Mouse (Mus musculus) CH12F3 (cell line): ENCODE measurements at regions not wholly inside any gene's neighbourhood (a gene's known extent, or its start where the extent isn't known, plus 50 kb on each side); places are given as distances from the start of the nearest gene placed in this dataset.

Experiments
- in situ Hi-C: fragments of 300-500 bp; cut with MboI; formaldehyde crosslinking; loops from 2 replicates; pipeline ENCODE4 v1.14.3; 2020; ENCODE audit warnings: low sequenced_read_pairs

GRCm38 (mm10) chr3:132479275-132479674 lies 150.3 kb upstream of the Gimd1 start:
- in situ Hi-C loops, result no loop called here

GRCm38 (mm10) chr3:132484814-132485213 lies 144.8 kb upstream of the Gimd1 start:
- in situ Hi-C loops, result no loop called here

GRCm38 (mm10) chr3:132485553-132485952 lies 144.1 kb upstream of the Gimd1 start:
- in situ Hi-C loops, result no loop called here

GRCm38 (mm10) chr3:132506095-132506494 lies 123.5 kb upstream of the Gimd1 start:
- in situ Hi-C loops, result loop anchor here (10.0 kb wide), 1 partner anchor 199 kb away; no protein-coding TSS in a partner anchor

- in situ Hi-C loops, result no loop called here
Observed at GRCm38 (mm10) chr3:132510240-132510639, 119.4 kb upstream of the Gimd1 start.

GRCm38 (mm10) chr3:132512526-132513102 lies 117.0 kb upstream of the Gimd1 start:
- in situ Hi-C loops, result no loop called here

- in situ Hi-C loops, result no loop called here
Observed at GRCm38 (mm10) chr3:132533323-132533904, 96.2 kb upstream of the Gimd1 start.

- in situ Hi-C loops, result no loop called here
Observed at GRCm38 (mm10) chr3:132539780-132540658, 89.6 kb upstream of the Gimd1 start.

- in situ Hi-C loops, result no loop called here
Observed at GRCm38 (mm10) chr3:132551238-132551808, 78.3 kb upstream of the Gimd1 start.

GRCm38 (mm10) chr3:132565755-132566154 lies 63.9 kb upstream of the Gimd1 start:
- in situ Hi-C loops, result no loop called here

- in situ Hi-C loops, result no loop called here
Observed at GRCm38 (mm10) chr3:132566301-132566700, 63.3 kb upstream of the Gimd1 start.
